Mouse (Mus musculus) 416B (cell line): ENCODE measurements around the gene Cfap99.

ENCODE experiments used
- DNase-seq: peaks from one replicate; pipeline ENCODE4 v3.0.0; 2011; ENCODE audit warnings: low read depth

The Cfap99 gene

GRCm38 (mm10) chr5:34330136-34330535 is 41.7 kb downstream of the Cfap99 start:
- DNase-seq = no peak

- DNase-seq = no peak
Observed at GRCm38 (mm10) chr5:34334081-34334480, 45.7 kb downstream of the Cfap99 start.

- no peak for DNase-seq
Observed at GRCm38 (mm10) chr5:34335539-34336096, 47.2 kb downstream of the Cfap99 start.

GRCm38 (mm10) chr5:34336097-34336774 is 47.8 kb downstream of the Cfap99 start, which contains the start of gene Rnf4:
Gene Rnf4 (plus strand): TSS chr5:34336289.
- peak; percentile 99 for DNase-seq

GRCm38 (mm10) chr5:34336775-34337450 is 48.5 kb downstream of the Cfap99 start:
- DNase-seq = peak; percentile 85

- DNase-seq = no peak
Observed at GRCm38 (mm10) chr5:34340246-34340645, 51.8 kb downstream of the Cfap99 start.

GRCm38 (mm10) chr5:34352084-34352631 is 63.8 kb downstream of the Cfap99 start:
- no peak for DNase-seq

GRCm38 (mm10) chr5:34360261-34360660 is 71.9 kb downstream of the Cfap99 start:
- DNase-seq = no peak

- no peak for DNase-seq
Observed at GRCm38 (mm10) chr5:34363115-34363514, 74.7 kb downstream of the Cfap99 start.

GRCm38 (mm10) chr5:34368551-34369290 is 80.3 kb downstream of the Cfap99 start:
- DNase-seq = peak; percentile 63

- peak; percentile 93 for DNase-seq
Observed at GRCm38 (mm10) chr5:34369341-34370021, 81.1 kb downstream of the Cfap99 start, which contains the start of gene Fam193a. Gene Fam193a (plus strand): TSS chr5:34369933.

GRCm38 (mm10) chr5:34370022-34370823 is 81.8 kb downstream of the Cfap99 start:
- no peak for DNase-seq

- no peak for DNase-seq
Observed at GRCm38 (mm10) chr5:34370840-34371239, 82.4 kb downstream of the Cfap99 start.

- no peak for DNase-seq
Observed at GRCm38 (mm10) chr5:34372141-34372540, 83.7 kb downstream of the Cfap99 start.

- DNase-seq = no peak
Observed at GRCm38 (mm10) chr5:34372541-34372940, 84.1 kb downstream of the Cfap99 start.
